Mouse (Mus musculus) cortical plate, adult 2 months (tissue): ENCODE data around the gene Gadd45g.

Experiments used
- CTCF ChIP-seq: fragments of 200-500 bp; IDR thresholded peaks from 2 replicates; pipeline ENCODE4 v1.5.1; 2011; ENCODE audit warnings: mild to moderate bottlenecking, control low read depth, low read length; ENCODE audit not compliant: insufficient read depth; ENCODE audit errors: extremely low read depth
- POLR2A ChIP-seq: fragments of 200-500 bp; IDR thresholded peaks from 2 replicates; pipeline ENCODE4 v1.6.1; 2011; ENCODE audit warnings: mild to moderate bottlenecking, low read length, control low read depth; ENCODE audit not compliant: insufficient read depth; ENCODE audit errors: extremely low read depth

GRCm38 (mm10) chr13:51879571-51879970 is 33.1 kb downstream of the Gadd45g start:
- no peak for TF ChIP-seq CTCF
- no peak for TF ChIP-seq POLR2A
